Mouse (Mus musculus) stomach, postnatal 0 days (tissue): ENCODE results near the gene Ppp2r5e. TPM values are rescaled to one million over a fixed set of nuclear protein-coding genes. Genes with fewer than 3 reads are reported as not detected.

Experiments
- ATAC-seq: fragments of 200-750 bp; cut with Nextera tagmentation; 2 replicates; pipeline ENCODE4 v1.8.0; 2017; ENCODE audit not compliant: low FRiP score, low TSS enrichment
- DNase-seq: peaks from one replicate; pipeline ENCODE4 v3.0.0-alpha.2; 2016; ENCODE audit warnings: low spot score
- H3K27ac ChIP-seq: fragments of 300-500 bp; sonication (generic); replicated peaks from 2 replicates; pipeline ENCODE4 v1.5.1; 2014; ENCODE audit warnings: mild to moderate bottlenecking, control low read depth
- H3K27me3 ChIP-seq: fragments of 300-500 bp; sonication (generic); 2 replicates; pipeline ENCODE4 v1.6.1; 2014; ENCODE audit warnings: low read length; ENCODE audit not compliant: control insufficient read depth, insufficient read depth
- H3K36me3 ChIP-seq: fragments of 300-500 bp; sonication (generic); 2 replicates; pipeline ENCODE4 v1.6.1; 2014; ENCODE audit warnings: low read length, mixed read lengths; ENCODE audit not compliant: control insufficient read depth, insufficient read depth
- H3K4me1 ChIP-seq: fragments of 300-500 bp; sonication (generic); replicated peaks from 2 replicates; pipeline ENCODE4 v1.6.1; 2014; ENCODE audit warnings: antibody characterized with exemption; ENCODE audit not compliant: control insufficient read depth, insufficient read depth
- H3K4me2 ChIP-seq: fragments of 300-500 bp; sonication (generic); replicated peaks from 2 replicates; pipeline ENCODE4 v1.6.1; 2014; ENCODE audit warnings: low read depth, mild to moderate bottlenecking, control low read depth, moderate library complexity
- H3K4me3 ChIP-seq: fragments of 300-500 bp; sonication (generic); 2 replicates; pipeline ENCODE4 v1.5.1; 2014; ENCODE audit warnings: low read depth, low read length, control low read depth
- H3K9ac ChIP-seq: fragments of 300-500 bp; sonication (generic); 2 replicates; pipeline ENCODE4 v1.6.1; 2014; ENCODE audit warnings: mild to moderate bottlenecking, low read length, control low read depth, mixed read lengths
- H3K9me3 ChIP-seq: fragments of 300-500 bp; sonication (generic); 2 replicates; pipeline ENCODE4 v1.6.1; 2016; ENCODE audit warnings: low read length; ENCODE audit not compliant: control insufficient read depth
- CTCF ChIP-seq: IDR thresholded peaks from 2 replicates; pipeline ENCODE4 v1.5.1; 2016; ENCODE audit warnings: antibody characterized with exemption, low read depth, mild to moderate bottlenecking, moderate library complexity
- EP300 ChIP-seq: optimal IDR thresholded peaks from 2 replicates; pipeline ENCODE3; 2016; ENCODE audit warnings: antibody characterized with exemption
- WGBS: fragments of 180-500 bp; shearing (Covaris S2); extraction: QIAGEN DNeasy Blood & Tissue Kit; methylation state at CpG from one replicate; pipeline ENCODE4 v1.1.7; 2014; 5-methylcytosine and 5-hydroxymethylcytosine counted together
- polyA plus RNA-seq: library from polyadenylated mRNA; unstranded; fragments of >200 nt; fragmentation: Nextera tagmentation; extraction: Ambion mirVana; gene quantifications from 2 replicates; pipeline ENCODE4 v1.2.1, GENCODE M21; 2015

Gene Ppp2r5e
- polyA plus RNA-seq, 1 experiment from 2014 or later: 8.9 TPM

- H3K27ac ChIP-seq: no peak overlapping the region
- H3K9ac ChIP-seq: no peak overlapping the region
- 0 out of 2 replicates have a peak, but pooled peaks have one; percentile 22 for ATAC-seq
- no peak overlapping the region for H3K4me2 ChIP-seq
- no peak overlapping the region for H3K4me3 ChIP-seq
- no peaks in the 10 kb centered on the region for H3K36me3 ChIP-seq
- DNase-seq: no peak
- TF ChIP-seq EP300 (no peak), CTCF (no peak)
- 54% methylated on average over 2 of the region's 2 CpGs for WGBS
- no peaks in the 10 kb centered on the region for H3K9me3 ChIP-seq
- no peaks in the 10 kb centered on the region for H3K4me1 ChIP-seq
- H3K27me3 ChIP-seq: no peaks in the 10 kb centered on the region
Measured at GRCm38 (mm10) chr12:75487500-75487899, 108.5 kb downstream of the Ppp2r5e start.

DNA sequence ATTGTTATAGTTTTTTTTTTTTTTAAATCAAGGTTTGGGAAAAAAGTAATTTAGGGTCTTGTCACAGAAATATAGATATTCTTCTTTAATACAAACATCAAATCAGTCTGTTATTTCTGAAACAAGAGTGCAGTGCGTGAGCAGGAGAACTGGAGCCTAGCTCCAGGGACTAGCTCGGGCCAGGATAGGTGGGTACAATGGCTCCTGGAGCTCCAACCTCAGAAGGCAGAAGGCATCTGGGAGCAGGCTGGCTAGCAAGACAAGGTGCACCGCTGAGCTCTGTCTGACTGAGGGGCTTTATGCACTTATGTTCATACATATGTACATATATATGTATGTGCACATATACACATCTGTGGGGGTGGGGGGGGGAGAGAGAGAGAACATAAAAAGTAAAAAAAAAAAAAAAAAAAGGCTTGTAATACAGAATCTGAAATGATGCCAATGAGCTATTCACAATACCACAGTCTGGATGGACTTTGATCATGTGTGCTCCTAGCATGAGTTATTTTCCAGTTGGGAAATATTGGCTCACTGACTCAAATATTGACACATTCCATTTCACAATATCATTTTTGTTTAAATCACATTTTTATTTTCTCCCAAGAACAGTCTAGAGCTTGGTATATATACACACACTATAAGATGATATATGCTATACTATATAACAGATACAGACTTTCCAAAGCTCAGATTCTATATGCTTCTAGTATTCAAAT, 109.3 kb downstream of the Ppp2r5e start:
- H3K36me3 ChIP-seq: no peaks in the 10 kb centered on the region
- no peak overlapping the region for H3K4me2 ChIP-seq
- H3K4me3 ChIP-seq: no peak overlapping the region
- H3K27ac ChIP-seq: 0 out of 2 replicates have a peak overlapping the region, but pooled peaks have one; percentile 35
- peak; percentile 84 for ATAC-seq
- no peaks in the 10 kb centered on the region for H3K4me1 ChIP-seq
- peak; percentile 26 for DNase-seq
- WGBS: 65% methylated on average over 3 of the region's 3 CpGs
- no peaks in the 10 kb centered on the region for H3K9me3 ChIP-seq
- TF ChIP-seq EP300 (no peak), CTCF (no peak)
- no peaks in the 10 kb centered on the region for H3K27me3 ChIP-seq
- no peak overlapping the region for H3K9ac ChIP-seq

GRCm38 (mm10) chr12:75482781-75483180, 113.3 kb downstream of the Ppp2r5e start:
- Histone ChIP-seq H3K4me1 (no peaks in the 10 kb centered on the region), H3K27me3 (no peaks in the 10 kb centered on the region), H3K9me3 (no peaks in the 10 kb centered on the region), H3K9ac (no peak overlapping the region), H3K4me2 (no peak overlapping the region), H3K27ac (no peak overlapping the region), H3K36me3 (no peaks in the 10 kb centered on the region), H3K4me3 (no peak overlapping the region)
- 62% methylated on average over 3 of the region's 3 CpGs for WGBS
- ATAC-seq (no peak), DNase-seq (no peak)
- TF ChIP-seq CTCF (no peak), EP300 (no peak)

- no peak overlapping the region for H3K27ac ChIP-seq
- TF ChIP-seq CTCF (no peak), EP300 (no peak)
- H3K4me2 ChIP-seq: no peak overlapping the region
- no peak overlapping the region for H3K9ac ChIP-seq
- DNase-seq (no peak), ATAC-seq (no peak)
- H3K36me3 ChIP-seq: no peaks in the 10 kb centered on the region
- no peaks in the 10 kb centered on the region for H3K4me1 ChIP-seq
- H3K27me3 ChIP-seq: no peaks in the 10 kb centered on the region
- no peak overlapping the region for H3K4me3 ChIP-seq
- H3K9me3 ChIP-seq: no peaks in the 10 kb centered on the region
- 78% methylated on average over 4 of the region's 4 CpGs for WGBS
Measured at GRCm38 (mm10) chr12:75482015-75482414, 114.0 kb downstream of the Ppp2r5e start.

DNA sequence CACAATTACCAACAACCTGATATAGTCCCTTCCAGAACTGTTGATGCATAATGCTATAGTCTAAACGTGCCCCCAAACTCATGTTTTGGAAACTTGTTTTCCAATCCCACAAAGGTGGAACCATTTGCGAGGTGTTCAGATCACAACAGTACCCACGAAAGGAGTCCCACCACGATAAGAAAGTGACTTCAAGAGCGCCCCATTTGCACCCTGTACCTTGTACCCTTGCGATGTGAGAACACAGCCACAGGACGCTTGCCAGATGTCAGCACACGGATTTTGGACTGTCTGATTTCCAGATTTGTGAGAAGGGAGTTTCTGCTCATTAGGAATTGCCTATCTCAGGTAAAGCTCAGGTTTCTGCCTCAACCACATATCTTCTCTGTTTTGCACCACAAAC, 116.0 kb downstream of the Ppp2r5e start:
- no peak for ATAC-seq
- WGBS: 92% methylated on average over 8 of the region's 8 CpGs

GRCm38 (mm10) chr12:75479375-75479898, 116.6 kb downstream of the Ppp2r5e start:
- no peaks in the 10 kb centered on the region for H3K27me3 ChIP-seq
- H3K4me1 ChIP-seq: no peaks in the 10 kb centered on the region
- DNase-seq (no peak), ATAC-seq (no peak)
- H3K27ac ChIP-seq: no peak overlapping the region
- H3K9me3 ChIP-seq: no peaks in the 10 kb centered on the region
- no peak overlapping the region for H3K4me3 ChIP-seq
- TF ChIP-seq EP300 (no peak), CTCF (no peak)
- no peak overlapping the region for H3K4me2 ChIP-seq
- H3K9ac ChIP-seq: no peak overlapping the region
- H3K36me3 ChIP-seq: no peaks in the 10 kb centered on the region
- WGBS: 86% methylated on average over 8 of the region's 8 CpGs

More for the DNA sequence above, 116.0 kb downstream of the Ppp2r5e start:
- no peaks in the 10 kb centered on the region for H3K9me3 ChIP-seq
- no peak overlapping the region for H3K27ac ChIP-seq
- no peak for DNase-seq
- H3K9ac ChIP-seq: no peak overlapping the region
- TF ChIP-seq CTCF (no peak), EP300 (no peak)
- no peaks in the 10 kb centered on the region for H3K4me1 ChIP-seq
- H3K36me3 ChIP-seq: no peaks in the 10 kb centered on the region
- no peak overlapping the region for H3K4me2 ChIP-seq
- H3K27me3 ChIP-seq: no peaks in the 10 kb centered on the region
- no peak overlapping the region for H3K4me3 ChIP-seq
